Mouse (Mus musculus) layer of hippocampus, adult 18-20 months (tissue): Measurements from ENCODE around the gene Defb10. TPM values are rescaled to one million over a fixed set of nuclear protein-coding genes. Genes with fewer than 3 reads are reported as not detected.
"Not testable (repeated sequence)": the region's sequence is repeated elsewhere in the genome, so short reads cannot be mapped to it uniquely, and the experiment has no call there.

Experiments
- DNase-seq, 2 experiments: peaks; one replicate each; pipeline ENCODE4 v3.0.0; 2022; ENCODE audit warnings: low spot score in 2 of 2
- long read RNA-seq: library from polyadenylated mRNA; stranded (forward); transcript quantifications from one replicate; pipeline ENCODE4 v2.0.0, GENCODE M21; 2021
- total RNA-seq, 2 experiments: library from RNA; stranded (reverse); gene quantifications; 2 replicates each; pipeline ENCODE4 v1.2.3; 2021

Defb10 gene
- total RNA-seq = not detected
- long read RNA-seq = 0 reads

DNA sequence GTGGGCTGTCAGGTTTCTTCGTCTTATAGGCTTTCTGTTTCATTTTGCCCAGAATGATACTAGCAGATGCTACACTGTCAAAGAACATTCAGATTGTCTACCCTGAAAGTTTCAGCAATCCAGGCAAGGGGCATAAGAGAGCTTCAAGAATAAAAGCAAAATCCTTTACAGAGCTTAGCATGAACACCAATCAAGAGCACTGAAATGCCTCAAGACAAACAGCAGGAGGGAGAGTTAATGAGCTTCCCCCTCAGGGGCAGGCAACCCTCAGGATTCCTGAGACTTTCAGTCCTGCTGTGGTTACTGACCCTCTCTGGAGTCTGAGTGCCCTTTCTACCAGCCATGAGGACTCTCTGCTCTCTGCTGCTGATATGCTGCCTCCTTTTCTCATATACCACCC is at the start of gene Defb10:
Gene Defb10, plus strand, starts transcription at position 316 of the 400 bp plus-strand sequence.
- not testable (repeated sequence) for DNase-seq

GRCm38 (mm10) chr8:21885321-21885720 is 26.6 kb downstream of the Defb10 start, which contains the start of gene Defb9:
TSS of gene Defb9 (minus strand) at chr8:21885421.
- not testable (repeated sequence) for DNase-seq

- DNase-seq = not testable (repeated sequence)
Observed at GRCm38 (mm10) chr8:21906290-21906689, 47.6 kb downstream of the Defb10 start, which contains the start of gene Defb11. TSS of gene Defb11 (minus strand) at chr8:21906412.

Other genes starting within 250 kb of the Defb10 start
- not detected for gene Defa26, start 240.7 kb upstream of the Defb10 start, total RNA-seq
- gene Defa17, start 203.1 kb upstream of the Defb10 start, total RNA-seq = not detected
- gene Defa34, start 193.1 kb upstream of the Defb10 start, total RNA-seq = not detected
- gene AY761184, start 155.3 kb upstream of the Defb10 start, total RNA-seq = not detected
- gene Defa24, start 124.4 kb upstream of the Defb10 start, total RNA-seq = not detected
- gene Defb50, start 35.4 kb upstream of the Defb10 start, total RNA-seq = not detected
- not detected for gene Defb2, start 19.0 kb upstream of the Defb10 start, total RNA-seq
- gene Defb9, start 26.5 kb downstream of the Defb10 start, total RNA-seq = not detected
- not detected for gene Defb11, start 47.5 kb downstream of the Defb10 start, total RNA-seq
- not detected for gene Defb15, start 73.8 kb downstream of the Defb10 start, total RNA-seq
- gene Defb35, start 79.5 kb downstream of the Defb10 start, total RNA-seq = not detected
- gene Defb13, start 87.9 kb downstream of the Defb10 start, total RNA-seq = not detected
- gene Fam90a1a, start 99.8 kb downstream of the Defb10 start, total RNA-seq = not detected
- gene Ccdc70, start 110.9 kb downstream of the Defb10 start, total RNA-seq = not detected
- 1 to 10 TPM; 1.4 to 1.6 TPM for gene Atp7b, start 201.4 kb downstream of the Defb10 start, total RNA-seq
- gene Alg11, start 201.8 kb downstream of the Defb10 start, total RNA-seq = 10 to 100 TPM; 38.3 to 40.5 TPM